7 mouse cellular contexts compared by ENCODE assay signal in the genomic region with DNA sequence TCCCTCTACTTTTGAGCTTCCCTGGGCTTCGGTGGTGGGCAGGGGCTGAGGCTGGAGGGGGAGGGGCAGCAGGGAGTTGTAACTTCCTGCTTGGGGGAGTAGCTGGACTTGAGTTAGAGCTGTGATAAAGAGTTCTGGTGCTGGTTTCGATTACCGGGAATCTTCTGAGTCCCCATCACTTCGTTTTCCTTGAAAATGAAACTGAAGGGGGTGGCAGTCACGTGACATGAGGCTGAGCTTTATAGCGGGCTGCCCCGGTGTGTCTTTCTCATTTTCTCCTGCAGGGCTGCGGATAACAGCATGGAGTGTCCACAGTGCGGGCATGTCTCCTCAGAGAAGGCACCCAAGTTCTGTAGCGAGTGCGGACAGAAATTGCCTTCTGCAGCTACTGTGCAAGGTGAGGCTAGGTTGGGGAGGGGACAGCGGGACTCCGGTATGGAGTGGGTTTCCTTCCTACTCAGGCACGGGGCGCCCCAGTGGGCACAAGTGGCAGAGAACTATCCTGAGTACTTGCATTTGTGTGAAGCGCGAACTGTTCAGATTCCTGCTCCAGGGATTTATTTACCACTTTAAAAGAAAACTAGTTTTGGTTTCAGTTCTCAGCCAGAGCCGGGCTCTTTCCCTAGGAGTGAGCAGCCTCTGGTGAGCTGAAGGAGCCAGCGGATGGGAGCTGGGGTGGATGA. TPM values are rescaled to one million over a fixed set of nuclear protein-coding genes. Genes with fewer than 3 reads are reported as not detected.
DNase-seq lines count a peak whose midpoint lies in the region; TF ChIP-seq lines count a peak whose summit lies in the region.

A gene (plus strand): TSS at position 301 of the 683 bp plus-strand sequence.

- DNase-seq in ZHBTc4 (ENCODE audit: low read depth, low spot score) = peak; percentile 80
- peak; percentile 50 for DNase-seq in gastrocnemius, postnatal 14 days
- DNase-seq in hindlimb bud, embryonic 11.5 days (ENCODE audit: extremely low spot score, low read depth, low spot score) = peak; percentile 30
- peak; percentile 25 for DNase-seq in left cerebral cortex, postnatal 4 days
- DNase-seq in mesoderm, embryonic 11.5 days (ENCODE audit: low read depth, low spot score) = peak; percentile 67
- peak; percentile 25 for DNase-seq in right cerebral cortex, postnatal 25 days

- intact Hi-C loops in gastrocnemius, postnatal 14 days (cut with DNase I; ENCODE audit: low total_unique reads) = no loop called here
- intact Hi-C loops in left cerebral cortex, postnatal 4 days (cut with DNase I) = no loop called here

- no peak for TF ChIP-seq CTCF in cortical plate, adult 2 months (IDR thresholded peaks at IDR 0.05; ENCODE audit: extremely low read depth, insufficient read depth, low read length)

- H3K4me3 ChIP-seq in cortical plate, adult 2 months (ENCODE audit: insufficient read depth, low read length) = peak within 1 kb of the TSS; percentile 50

- peak; percentile 42; the same call in 1 of the 2 replicates for TF ChIP-seq POLR2A in cortical plate, adult 2 months (IDR thresholded peaks at IDR 0.05; ENCODE audit: extremely low read depth, insufficient read depth, low read length)

- H3K4me1 ChIP-seq in cortical plate, adult 2 months (ENCODE audit: control insufficient read depth, insufficient read depth, low read length) = no peaks in the 10 kb centered on the region

- peak within 1 kb of the TSS; percentile 0; the same call in 1 of the 2 replicates for H3K27ac ChIP-seq in cortical plate, adult 2 months (ENCODE audit: insufficient read depth, low read length)

RNA-seq across cellular contexts. Expression of the gene that starts here (rescaled TPM):
- polyA plus RNA-seq in cortical plate, adult 2 months (2012; rRNA removed) = 7.1 and 8.5 TPM in 2 replicates
- total RNA-seq in gastrocnemius, postnatal 14 days (2021) = 1 to 10 TPM; 5.4 to 7.4 TPM
- 1 to 10 TPM; 2.9 TPM for total RNA-seq in left cerebral cortex, postnatal 4 days (2021)

Comparison
In these comparisons a context has a peak if more than half of its experiments do, and no peak if none do; other contexts are left out.
1. Peak in every context shown above with its lines: DNase-seq, H3K4me3 ChIP-seq and H3K27ac ChIP-seq.
2. DNase-seq: peak in every context shown above with its lines; median percentile 80 in ZHBTc4; 67 in mesoderm, embryonic 11.5 days; 50 in gastrocnemius, postnatal 14 days; 30 in hindlimb bud, embryonic 11.5 days; 25 in left cerebral cortex, postnatal 4 days; 25 in right cerebral cortex, postnatal 25 days.